Mouse (Mus musculus) ES-E14 (cell line): ENCODE results near the gene Ldhd.

Experiments
- HCFC1 ChIP-seq: IDR thresholded peaks from 2 replicates; pipeline ENCODE4 v1.6.1; 2012; ENCODE audit warnings: low read length, inconsistent platforms, borderline replicate concordance; ENCODE audit not compliant: insufficient read depth
- MAFK ChIP-seq: IDR thresholded peaks from 2 replicates; pipeline ENCODE4 v1.6.1; 2014; ENCODE audit warnings: mild to moderate bottlenecking, low read depth, low read length, inconsistent platforms; ENCODE audit not compliant: insufficient read depth
- ZC3H11A ChIP-seq: IDR thresholded peaks from 2 replicates; pipeline ENCODE4 v1.6.1; 2012; ENCODE audit warnings: low read depth, mild to moderate bottlenecking, inconsistent platforms, low read length, borderline replicate concordance
- ZNF384 ChIP-seq: IDR thresholded peaks from 2 replicates; pipeline ENCODE4 v1.6.1; 2012; ENCODE audit warnings: low read depth, low read length, inconsistent platforms

DNA sequence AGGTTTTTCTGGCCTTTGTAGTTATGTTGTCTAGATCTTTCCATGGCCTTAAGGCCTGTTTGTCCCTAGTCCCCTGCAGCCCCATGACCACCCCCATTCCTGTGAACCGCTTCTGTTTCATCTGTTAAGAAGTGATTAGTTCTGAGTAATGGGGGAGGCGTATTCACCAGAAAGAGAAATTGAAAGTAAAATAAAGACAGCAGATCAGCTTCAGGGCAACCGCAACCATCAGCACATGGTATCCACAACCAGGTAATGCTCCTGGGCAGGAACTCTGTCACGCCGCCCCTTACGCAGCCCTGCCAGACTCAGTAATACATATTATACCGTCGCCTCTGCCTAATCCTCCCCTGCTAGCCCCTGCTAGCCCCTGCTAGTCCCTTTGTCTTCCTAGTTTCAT lies 15.5 kb upstream of the Ldhd start:
- TF ChIP-seq MAFK = no peak
- no peak for TF ChIP-seq ZNF384
- TF ChIP-seq ZC3H11A = no peak
- no peak for TF ChIP-seq HCFC1
